Mouse (Mus musculus): ENCODE data around the gene Erh.

Gene Erh

DNA sequence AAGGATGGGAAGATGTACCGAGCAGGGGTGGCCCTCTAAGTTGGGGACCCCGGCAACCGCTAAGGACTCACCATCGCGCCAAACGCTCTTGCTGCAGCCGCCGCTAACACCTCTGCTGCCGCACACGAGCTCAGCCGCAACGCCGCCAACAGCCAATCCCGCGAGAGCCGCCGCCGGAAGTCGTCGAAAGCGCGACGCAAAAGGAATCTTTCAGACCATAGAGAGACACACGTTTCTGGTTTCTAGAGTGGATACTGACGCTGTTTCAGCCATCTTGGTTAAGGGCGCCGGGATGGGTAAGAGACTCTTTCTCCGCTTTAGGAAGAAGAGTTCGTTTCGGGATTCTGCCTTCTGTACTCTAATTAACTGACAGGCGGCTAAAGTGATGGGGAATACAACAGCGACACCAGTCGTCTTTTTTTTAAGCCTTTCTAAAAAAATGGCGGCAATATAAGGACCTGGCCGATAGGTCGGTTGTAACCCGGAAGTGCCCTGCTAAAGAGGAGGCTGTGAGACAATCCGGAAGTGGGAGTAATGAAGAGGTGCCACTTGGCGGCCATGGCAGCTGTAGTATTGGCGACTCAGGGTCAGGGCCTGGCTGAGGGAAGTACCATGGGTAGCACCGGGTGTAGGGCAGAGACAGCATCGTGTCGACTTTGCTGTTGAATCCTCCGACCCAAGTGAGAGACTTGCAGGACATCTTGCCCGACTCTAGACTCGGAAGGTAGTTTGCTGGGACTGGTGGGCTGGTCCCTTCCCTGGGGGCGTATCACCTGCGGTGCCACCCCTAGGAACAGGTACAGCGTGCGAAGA lies at the start of gene Erh, which contains the start of gene Slc39a9:
Gene Erh (minus strand): TSS at position 649 of the 813 bp plus-strand sequence.
Gene Slc39a9 (plus strand): TSS at position 191 of the 813 bp plus-strand sequence.
- peak; percentile 85 for DNase-seq

- DNase-seq: no peak
Observed at GRCm38 (mm10) chr12:80693700-80694099, 49.6 kb upstream of the Erh start.

GRCm38 (mm10) chr12:80692269-80692972 lies 48.3 kb upstream of the Erh start, which contains the start of gene Plekhd1:
Gene Plekhd1 (plus strand): TSS chr12:80692591.
- DNase-seq: no peak

DNA sequence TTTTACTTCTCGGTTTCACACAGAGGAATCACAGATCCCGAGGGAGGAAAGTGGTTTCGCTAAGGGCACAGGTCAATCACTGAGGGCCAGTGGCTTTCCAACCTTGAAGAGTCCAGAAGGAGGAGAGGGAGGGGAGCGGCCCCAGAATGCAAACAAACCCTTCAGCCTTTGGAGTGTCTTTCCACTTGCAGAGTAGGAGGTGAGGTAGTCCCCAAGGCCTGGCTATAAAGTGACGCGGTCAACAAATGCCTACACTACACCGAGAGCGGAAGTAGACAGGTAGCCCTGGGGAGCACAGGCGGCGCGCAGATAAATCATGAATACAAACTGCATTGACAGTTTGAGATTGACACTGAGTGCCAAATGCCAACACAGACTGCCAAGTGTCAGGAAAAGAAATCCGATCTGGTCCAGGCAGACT lies 47.5 kb upstream of the Erh start:
- DNase-seq: no peak

- no peak for DNase-seq
Observed at GRCm38 (mm10) chr12:80689696-80690095, 45.6 kb upstream of the Erh start.

GRCm38 (mm10) chr12:80687788-80688211 lies 43.7 kb upstream of the Erh start:
- no peak for DNase-seq

- no peak for DNase-seq
Observed at GRCm38 (mm10) chr12:80684316-80684715, 40.2 kb upstream of the Erh start.

DNA sequence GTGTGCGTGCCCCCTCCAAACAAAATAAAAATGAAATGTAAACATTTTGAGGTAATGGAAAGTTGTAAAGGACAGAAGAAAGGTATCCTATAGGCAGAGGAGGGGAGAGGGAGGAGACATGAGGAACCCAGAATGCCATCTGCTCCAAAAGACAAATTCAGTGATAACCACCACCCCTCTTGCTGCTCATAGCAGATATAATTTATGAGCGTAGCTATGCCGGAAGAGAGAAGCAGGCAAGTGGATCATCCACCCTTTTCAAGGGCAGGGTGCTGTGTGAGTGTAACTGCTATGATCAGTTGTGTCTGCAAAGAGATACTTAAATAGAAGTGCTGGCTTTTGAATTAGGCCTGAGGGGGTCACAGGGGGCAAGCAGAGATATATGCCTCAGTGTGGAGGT lies 39.4 kb upstream of the Erh start:
- no peak for DNase-seq

- DNase-seq: no peak
Observed at GRCm38 (mm10) chr12:80681340-80681739, 37.2 kb upstream of the Erh start.

GRCm38 (mm10) chr12:80673170-80673569 lies 29.0 kb upstream of the Erh start:
- peak in 1 of 2 experiments; percentile 42 for DNase-seq

GRCm38 (mm10) chr12:80668391-80668790 lies 24.2 kb upstream of the Erh start:
- DNase-seq: no peak

DNA sequence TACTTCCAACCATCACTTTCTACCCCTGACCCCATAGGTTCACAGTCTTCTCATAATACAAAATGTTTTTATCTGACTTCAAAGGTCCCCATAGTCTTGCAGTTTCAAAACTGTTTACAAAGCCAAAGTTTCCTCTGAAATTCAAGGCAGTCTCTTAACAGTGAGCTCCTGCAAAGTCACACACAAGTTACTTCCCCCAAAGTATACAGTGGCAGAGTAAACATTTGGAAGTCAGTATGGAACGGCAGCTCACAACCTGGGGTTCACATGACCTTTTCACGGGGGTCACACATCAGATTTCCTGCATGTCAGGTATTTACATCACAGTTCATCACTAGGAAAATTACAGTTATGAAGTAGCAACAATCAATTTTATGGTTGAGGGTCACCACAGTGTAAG lies 19.8 kb upstream of the Erh start:
- no peak for DNase-seq

GRCm38 (mm10) chr12:80662322-80662721 lies 18.2 kb upstream of the Erh start:
- DNase-seq: no peak

GRCm38 (mm10) chr12:80658661-80659060 lies 14.5 kb upstream of the Erh start:
- DNase-seq: no peak

- no peak for DNase-seq
Observed at GRCm38 (mm10) chr12:80654659-80655025, 10.5 kb upstream of the Erh start.

DNA sequence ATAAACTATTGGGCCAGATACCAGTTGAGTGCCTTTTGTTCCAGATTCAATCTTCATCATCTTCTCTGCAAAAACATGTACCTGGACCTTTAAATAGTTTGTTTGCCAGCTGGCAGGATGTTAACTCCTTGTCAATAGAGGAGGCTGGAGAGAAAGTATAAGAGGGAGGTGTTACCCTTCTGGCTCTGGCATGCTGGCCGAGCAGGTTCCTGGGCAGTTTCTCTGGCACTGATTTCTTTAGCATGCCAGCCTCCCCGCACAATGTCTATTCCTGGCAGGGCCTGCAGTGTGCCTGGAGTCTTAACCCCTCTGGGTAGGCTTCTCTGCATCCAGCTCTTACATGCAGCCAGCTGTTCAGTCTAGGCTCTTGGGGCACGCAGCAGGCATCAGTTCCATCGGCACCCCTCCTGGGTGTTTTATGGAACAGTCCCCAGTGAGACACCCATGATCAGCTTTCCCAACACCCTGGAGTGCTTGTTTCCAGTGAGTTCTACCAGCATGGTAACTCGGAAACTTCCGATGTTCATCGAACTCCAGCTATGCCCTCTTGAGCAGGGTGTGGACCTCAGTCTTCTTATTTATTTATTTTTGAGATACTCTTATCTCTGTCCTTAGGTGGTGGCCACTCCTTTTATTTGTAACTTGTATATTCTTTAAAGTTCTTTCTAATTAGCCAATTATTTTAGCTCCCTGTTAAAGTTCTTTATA lies 10.0 kb upstream of the Erh start:
- no peak for DNase-seq

GRCm38 (mm10) chr12:80646377-80646776 lies 2.2 kb upstream of the Erh start:
- no peak for DNase-seq

- no peak for DNase-seq
Observed at GRCm38 (mm10) chr12:80644506-80644868, 346 bp upstream of the Erh start.

DNA sequence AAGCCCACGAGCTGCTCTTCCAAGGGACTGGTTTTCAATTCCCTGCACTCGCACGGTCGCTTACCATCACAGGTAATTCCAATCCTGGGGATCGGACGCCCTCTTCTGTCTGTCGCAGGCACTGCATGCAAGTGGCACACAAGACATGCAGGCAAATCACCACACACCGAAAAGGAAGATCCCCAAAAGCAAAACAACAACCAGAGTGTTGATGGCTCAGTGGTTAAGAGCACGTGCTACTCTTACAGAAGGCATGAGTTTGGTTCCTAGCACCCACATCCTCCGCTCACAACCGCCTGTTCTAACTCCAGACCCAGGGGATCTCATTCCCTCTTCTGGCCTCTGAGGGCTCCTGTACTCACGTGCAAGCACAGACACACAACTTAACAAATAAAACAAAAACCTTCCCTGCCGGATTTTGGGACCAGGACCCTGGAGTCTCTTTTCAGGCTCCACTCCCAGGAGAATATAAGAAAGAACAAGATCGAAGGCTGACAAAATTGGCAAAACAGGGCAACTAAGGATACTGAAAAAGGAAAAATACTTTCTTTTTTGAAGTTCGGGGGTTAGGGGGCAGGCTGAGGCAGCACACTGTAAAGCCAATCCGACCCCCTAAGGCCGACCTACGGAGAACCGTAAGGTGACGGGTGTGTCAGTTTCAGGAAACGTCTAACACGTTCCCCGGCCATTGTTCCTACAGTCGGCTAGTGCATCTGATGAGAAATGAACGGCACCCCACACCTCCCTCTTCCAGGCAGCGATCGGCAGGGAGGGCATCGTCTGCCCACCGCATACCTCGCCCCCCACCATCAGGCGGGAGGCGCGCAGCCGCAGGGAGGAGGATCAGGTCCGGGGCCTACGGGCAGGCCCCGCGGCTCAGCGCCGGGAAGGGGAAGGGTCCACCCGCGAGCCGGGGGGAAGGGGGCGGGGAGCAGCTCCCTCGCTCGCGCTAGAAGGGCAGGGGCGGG lies 1.1 kb downstream of the Erh start:
- DNase-seq: peak; percentile 38 to 47

- no peak for DNase-seq
Observed at GRCm38 (mm10) chr12:80631790-80632189, 12.4 kb downstream of the Erh start.

DNA sequence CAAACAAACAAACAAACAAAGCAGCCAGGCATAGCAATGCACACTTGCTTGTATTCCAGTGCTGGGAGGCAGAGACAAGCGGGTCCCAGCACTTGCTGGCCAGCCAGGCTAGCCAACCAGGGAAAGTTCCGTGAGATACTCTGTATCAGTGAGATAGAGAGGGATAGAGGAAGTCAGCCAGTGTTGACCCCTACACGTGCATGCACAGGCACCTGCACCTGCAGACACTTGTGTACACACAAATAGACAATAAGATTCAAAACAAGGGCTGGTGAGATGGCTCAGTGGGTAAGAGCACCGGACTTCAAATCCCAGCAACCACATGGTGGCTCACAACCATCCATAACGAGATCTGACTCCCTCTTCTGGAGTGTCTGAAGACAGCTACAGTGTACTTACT lies 23.6 kb downstream of the Erh start:
- DNase-seq: no peak
